Mouse (Mus musculus): ENCODE results near the gene Sema4b. TPM values are rescaled to one million over a fixed set of nuclear protein-coding genes. Genes with fewer than 3 reads are reported as not detected.
A peak's percentile ranks its signal among the peaks of the same experiment; 100 is the strongest.

Gene Sema4b
- total and polyA plus RNA-seq, 3 experiments: 10.9 to 17.3 TPM; not detected in 1

DNA sequence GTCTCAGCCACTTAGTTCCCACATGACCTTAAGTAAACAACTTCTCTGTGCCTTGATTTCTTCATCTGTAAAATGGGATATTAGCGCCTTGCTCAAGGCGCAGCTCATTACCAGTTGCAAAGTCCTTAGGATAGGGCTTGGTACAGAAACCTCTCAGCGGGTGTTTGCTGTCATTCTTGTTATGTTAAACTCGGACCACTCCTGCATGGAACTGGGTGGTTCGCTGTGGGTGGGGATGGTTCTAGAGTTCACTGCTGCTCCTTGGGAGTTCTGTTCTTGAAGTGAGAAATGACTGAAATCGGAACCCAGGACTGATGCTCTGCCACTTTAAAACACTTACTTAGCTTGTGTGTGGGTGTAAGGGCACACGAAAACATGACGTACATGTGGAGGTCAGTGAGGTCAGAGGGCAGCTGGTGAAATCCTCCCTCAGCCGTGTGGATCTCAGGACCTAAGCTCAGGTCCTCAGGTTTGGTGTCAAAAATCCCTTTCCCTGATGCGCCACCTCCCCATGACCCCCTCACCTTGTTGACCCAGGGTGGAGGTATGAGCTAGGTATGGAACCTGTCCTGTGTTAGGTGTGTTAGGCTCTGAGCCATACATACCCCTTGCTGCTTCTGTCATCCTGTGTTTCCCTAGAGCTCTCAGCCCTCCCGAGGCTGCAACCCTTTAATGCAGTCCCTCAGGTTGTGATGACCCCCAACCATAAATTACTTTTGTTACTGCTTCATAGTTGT lies 13.4 kb downstream of the Sema4b start:
- TF ChIP-seq ETS1 (IDR thresholded peaks at IDR 0.05; ENCODE audit: low read depth, low read length) (no peak), MAZ (IDR thresholded peaks at IDR 0.05; ENCODE audit: low read depth, low read length) (no peak), USF1 (IDR thresholded peaks at IDR 0.05; ENCODE audit: low read depth, low read length) (no peak), NRF1 (IDR thresholded peaks at IDR 0.05; ENCODE audit: insufficient read depth, low read depth, low read length, poor library complexity, severe bottlenecking) (no peak), UBTF (IDR thresholded peaks at IDR 0.05; ENCODE audit: borderline replicate concordance, insufficient read depth, low read depth, low read length) (no peak), CHD2 (IDR thresholded peaks at IDR 0.05; ENCODE audit: low read length) (no peak), ELF1 (IDR thresholded peaks at IDR 0.05; ENCODE audit: low read depth, low read length) (no peak), ZC3H11A (IDR thresholded peaks at IDR 0.05; ENCODE audit: low read depth, low read length) (no peak)
- Histone ChIP-seq H3K9ac (ENCODE audit: control insufficient read depth, low read depth, low read length, poor library complexity, severe bottlenecking) (peak overlapping the region; percentile 93; the same call in 1 of the 2 replicates), H3K4me1 (ENCODE audit: control insufficient read depth in 1 of 2, insufficient read depth in 2 of 2, low read length in 2 of 2) (peaks cover 6 to 24% of the 10 kb centered on the region in 2 experiments), H3K27me3 (ENCODE audit: control insufficient read depth in 1 of 2, insufficient read depth in 2 of 2, low read length in 2 of 2) (no peaks in the 10 kb centered on the region), H3K79me2 (ENCODE audit: control insufficient read depth, insufficient read depth, low read length, poor library complexity) (peaks cover 55% of the 10 kb centered on the region), H3K27ac (ENCODE audit: control insufficient read depth, low read depth, low read length) (no peak overlapping the region), H3K9me3 (replicated peaks; ENCODE audit: insufficient read depth, low read length) (no peaks in the 10 kb centered on the region), H3K4me3 (ENCODE audit: control insufficient read depth in 1 of 2, insufficient read depth in 1 of 2, low read depth in 2 of 2, low read length in 2 of 2) (peak overlapping the region; percentile 89 to 93), H3K36me3 (ENCODE audit: control insufficient read depth in 1 of 2, insufficient read depth in 2 of 2, low read length in 2 of 2) (peaks cover 0 to 20% of the 10 kb centered on the region in 2 experiments; a peak in 2 of 4 replicates)
- DNase-seq (ENCODE audit: low read depth, low spot score): no peak

- no peak for DNase-seq (ENCODE audit: low read depth, low spot score)
- Histone ChIP-seq H3K79me2 (ENCODE audit: control insufficient read depth, insufficient read depth, low read length, poor library complexity) (peaks cover 59% of the 10 kb centered on the region), H3K27ac (ENCODE audit: control insufficient read depth, low read depth, low read length) (no peak overlapping the region), H3K4me1 (ENCODE audit: control insufficient read depth in 1 of 2, insufficient read depth in 2 of 2, low read length in 2 of 2) (peaks cover 8 to 29% of the 10 kb centered on the region in 2 experiments), H3K9ac (ENCODE audit: control insufficient read depth, low read depth, low read length, poor library complexity, severe bottlenecking) (no peak overlapping the region; the same call in 1 of the 2 replicates), H3K36me3 (ENCODE audit: control insufficient read depth in 1 of 2, insufficient read depth in 2 of 2, low read length in 2 of 2) (peaks cover 0 to 22% of the 10 kb centered on the region in 2 experiments; a peak in 2 of 4 replicates), H3K4me3 (ENCODE audit: control insufficient read depth in 1 of 2, insufficient read depth in 1 of 2, low read depth in 2 of 2, low read length in 2 of 2) (no peak overlapping the region), H3K27me3 (ENCODE audit: control insufficient read depth in 1 of 2, insufficient read depth in 2 of 2, low read length in 2 of 2) (no peaks in the 10 kb centered on the region), H3K9me3 (replicated peaks; ENCODE audit: insufficient read depth, low read length) (no peaks in the 10 kb centered on the region)
- TF ChIP-seq E2F4 (IDR thresholded peaks at IDR 0.05; ENCODE audit: borderline replicate concordance, low read depth, low read length) (no peak), UBTF (IDR thresholded peaks at IDR 0.05; ENCODE audit: borderline replicate concordance, insufficient read depth, low read depth, low read length) (no peak), JUND (IDR thresholded peaks at IDR 0.05; ENCODE audit: low read depth, low read length) (no peak)
These were observed 13.9 kb downstream of the Sema4b start for GRCm38 (mm10) chr7:80200588-80200945.

- Histone ChIP-seq H3K9ac (ENCODE audit: control insufficient read depth, low read depth, low read length, poor library complexity, severe bottlenecking) (no peak overlapping the region), H3K4me1 (ENCODE audit: control insufficient read depth in 1 of 2, insufficient read depth in 2 of 2, low read length in 2 of 2) (peaks cover 8 to 34% of the 10 kb centered on the region in 2 experiments), H3K36me3 (ENCODE audit: control insufficient read depth in 1 of 2, insufficient read depth in 2 of 2, low read length in 2 of 2) (peaks cover 0 to 27% of the 10 kb centered on the region in 2 experiments; a peak in 2 of 4 replicates), H3K4me3 (ENCODE audit: control insufficient read depth in 1 of 2, insufficient read depth in 1 of 2, low read depth in 2 of 2, low read length in 2 of 2) (no peak overlapping the region), H3K79me2 (ENCODE audit: control insufficient read depth, insufficient read depth, low read length, poor library complexity) (peaks cover 64% of the 10 kb centered on the region), H3K9me3 (replicated peaks; ENCODE audit: insufficient read depth, low read length) (no peaks in the 10 kb centered on the region), H3K27me3 (ENCODE audit: control insufficient read depth in 1 of 2, insufficient read depth in 2 of 2, low read length in 2 of 2) (no peaks in the 10 kb centered on the region), H3K27ac (ENCODE audit: control insufficient read depth, low read depth, low read length) (no peak overlapping the region)
- TF ChIP-seq MAFK (IDR thresholded peaks at IDR 0.05; ENCODE audit: borderline replicate concordance, low read depth, low read length) (no peak), POLR2A (IDR thresholded peaks at IDR 0.05; ENCODE audit: control insufficient read depth in 1 of 2, insufficient read depth in 1 of 2, low read depth in 1 of 2, low read length in 2 of 2, poor library complexity in 1 of 2) (no peak)
- DNase-seq (ENCODE audit: low read depth, low spot score): no peak
These were observed 14.4 kb downstream of the Sema4b start for GRCm38 (mm10) chr7:80200963-80201539.

All from MEL (cell line).